Comparison of ENCODE assay signal across 35 mouse cellular contexts in the genomic region with DNA sequence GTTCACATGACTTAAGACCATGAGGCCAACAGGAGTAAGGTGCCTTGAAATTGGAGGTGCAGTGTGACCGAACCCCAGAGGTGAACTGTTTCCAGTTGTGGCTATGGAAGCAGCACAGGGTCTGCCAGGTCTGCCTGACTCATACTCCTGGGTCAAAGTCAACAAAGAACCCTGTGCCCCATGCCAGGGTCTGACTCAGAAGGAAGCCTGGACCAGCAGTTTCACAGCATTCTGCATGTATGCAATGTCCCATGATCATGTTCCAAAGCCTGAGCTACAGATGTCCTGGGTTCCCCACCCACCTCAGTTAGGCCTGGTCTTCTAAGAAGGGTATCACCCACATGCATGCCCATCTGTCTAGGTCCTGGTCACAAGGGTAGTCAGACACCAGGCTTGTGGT. TPM values are rescaled to one million over a fixed set of nuclear protein-coding genes. Genes with fewer than 3 reads are reported as not detected.
A peak's percentile ranks its signal among the peaks of the same experiment; 100 is the strongest.
DNase-seq lines count a peak whose midpoint lies in the region; ATAC-seq and TF ChIP-seq lines count a peak whose summit lies in the region.
"Had no signal": no experiment of that assay in that cellular context is flagged by ENCODE, and none has a peak within 500 bp of the region (broad histone marks: within the 10 kb centered on the region; RNA-seq: fewer than 3 reads in every experiment).

No protein-coding gene starts in this region.

- no peaks in the 10 kb centered on the region for H3K9me3 ChIP-seq in hindbrain, postnatal 0 days (ENCODE audit: low read length)
- H3K9me3 ChIP-seq: hindbrain, embryonic 12.5 days; limb, embryonic 10.5 days; limb, embryonic 15.5 days; liver, embryonic 15.5 days; megakaryocyte, embryonic 14.5 days; midbrain, embryonic 12.5 days; neural tube, embryonic 13.5 days had no signal

- H3K9ac ChIP-seq in hindbrain, postnatal 0 days (replicated peaks; ENCODE audit: low read length) = no peak overlapping the region
- H3K9ac ChIP-seq: hindbrain, embryonic 12.5 days; limb, embryonic 15.5 days; liver, embryonic 15.5 days; midbrain, embryonic 12.5 days; neural tube, embryonic 13.5 days had no signal

- 100% methylated on average over 1 of the region's 1 CpGs for WGBS in hindbrain, postnatal 0 days

- H3K36me3 ChIP-seq in hindbrain, postnatal 0 days (ENCODE audit: insufficient read depth, low read length) = peaks cover 36% of the 10 kb centered on the region

- intact Hi-C loops in gastrocnemius, adult 2 months (cut with DNase I) = no loop called here

- H3K27me3 ChIP-seq in hindbrain, postnatal 0 days (ENCODE audit: insufficient read depth, low read length) = no peaks in the 10 kb centered on the region
- H3K27me3 ChIP-seq: CH12.LX; hindbrain, embryonic 12.5 days; limb, embryonic 15.5 days; liver, embryonic 15.5 days; megakaryocyte, embryonic 14.5 days; midbrain, embryonic 12.5 days; neural tube, embryonic 13.5 days had no signal

- no peak for DNase-seq in gastrocnemius, adult 2 months
- no peak for DNase-seq in gastrocnemius, postnatal 25 days
- DNase-seq in MN1 (ENCODE audit: low spot score) = peak; percentile 55
- peak; percentile 41 for DNase-seq in adrenal gland, postnatal 25 days
- no peak for DNase-seq in hindbrain, postnatal 0 days (ENCODE audit: low spot score)
- no peak for DNase-seq in layer of hippocampus, adult 9-10 months (ENCODE audit: low spot score)
- DNase-seq in lung, adult 18-20 months = no peak
- DNase-seq: cerebellum, postnatal 36 days; heart, postnatal 36 days; kidney, adult 18-20 months; kidney, postnatal 36 days; layer of hippocampus, postnatal 36 days; lung, postnatal 36 days; right cerebral cortex, postnatal 4 days; thymus, postnatal 4 days had no signal

- H3K4me2 ChIP-seq in hindbrain, postnatal 0 days (ENCODE audit: low read depth, low read length) = no peak overlapping the region
- H3K4me2 ChIP-seq: heart, embryonic 11.5 days; hindbrain, embryonic 12.5 days; limb, embryonic 15.5 days; liver, embryonic 15.5 days; midbrain, embryonic 12.5 days; neural tube, embryonic 13.5 days had no signal

- peaks cover 2% of the 10 kb centered on the region; the same call in 1 of the 2 replicates for H3K4me1 ChIP-seq in hindbrain, postnatal 0 days (ENCODE audit: insufficient read depth, low read length)
- H3K4me1 ChIP-seq: hindbrain, embryonic 12.5 days; limb, embryonic 10.5 days; limb, embryonic 15.5 days; midbrain, embryonic 12.5 days had no signal

- H3K27ac ChIP-seq in gastrocnemius, adult 2 months = peak overlapping the region; percentile 83
- H3K27ac ChIP-seq in hindbrain, postnatal 0 days = no peak overlapping the region
- H3K27ac ChIP-seq: hindbrain, embryonic 12.5 days; layer of hippocampus, adult 2 months; limb, embryonic 10.5 days; limb, embryonic 15.5 days; liver, embryonic 15.5 days; midbrain, embryonic 12.5 days; neural tube, embryonic 13.5 days had no signal

- no peak overlapping the region for H3K4me3 ChIP-seq in gastrocnemius, adult 2 months
- no peak overlapping the region for H3K4me3 ChIP-seq in hindbrain, postnatal 0 days (ENCODE audit: low read length)
- H3K4me3 ChIP-seq: hindbrain, embryonic 12.5 days; layer of hippocampus, adult 2 months; limb, embryonic 10.5 days; limb, embryonic 15.5 days; liver, embryonic 15.5 days; megakaryocyte, embryonic 14.5 days; midbrain, embryonic 12.5 days; neural tube, embryonic 13.5 days had no signal

- no peak for ATAC-seq in hindbrain, postnatal 0 days
- ATAC-seq: forebrain, embryonic 14.5 days had no signal

- TF ChIP-seq CTCF in gastrocnemius, adult 2 months (IDR thresholded peaks at IDR 0.05) = no peak
- TF ChIP-seq CTCF in hindbrain, postnatal 0 days (IDR thresholded peaks at IDR 0.05; ENCODE audit: low read depth) = no peak

RNA-seq across cellular contexts. Expression of gene Slc7a5, which starts 18.2 kb away (rescaled TPM):
- total RNA-seq in gastrocnemius, adult 2 months (2021) = 1 to 10 TPM; 1.0 to 1.3 TPM
- 1 to 10 TPM; 1.8 to 2.0 TPM for total RNA-seq in gastrocnemius, postnatal 25 days (2021)
- 56.6 and 57.8 TPM in 2 replicates for total RNA-seq in adrenal gland, postnatal 25 days (2021)
- total RNA-seq in hindbrain, postnatal 0 days (2014; rRNA removed) = 148 and 163 TPM in 2 replicates
- polyA plus RNA-seq in hindbrain, postnatal 0 days (2015; fragmentation: Nextera tagmentation; extraction: Ambion mirVana) = 60.1 and 72.1 TPM in 2 replicates

RNA-seq across cellular contexts. Expression of gene Car5a, which starts 55.4 kb away (rescaled TPM):
- not detected for total RNA-seq in gastrocnemius, adult 2 months (2021)
- not detected for total RNA-seq in gastrocnemius, postnatal 25 days (2021)
- 1.6 TPM in 1 of 2 replicates, not detected in the other for total RNA-seq in adrenal gland, postnatal 25 days (2021)
- 0.42 TPM in 1 of 2 replicates, not detected in the other for total RNA-seq in hindbrain, postnatal 0 days (2014; rRNA removed)
- polyA plus RNA-seq in hindbrain, postnatal 0 days (2015; fragmentation: Nextera tagmentation; extraction: Ambion mirVana) = 0.23 and 0.50 TPM in 2 replicates
- total RNA-seq: gastrocnemius, postnatal 36 days; heart, adult 18-20 months; heart, postnatal 36 days; layer of hippocampus, adult 2 months; layer of hippocampus, postnatal 36 days; midbrain, postnatal 0 days had no signal
- polyA plus RNA-seq: C2C12; embryonic facial prominence, embryonic 11.5 days; heart, embryonic 11.5 days; heart, embryonic 16.5 days; kidney, embryonic 16.5 days; limb, embryonic 10.5 days; limb, embryonic 15.5 days; lung, embryonic 16.5 days; testis, adult 2 months had no signal

RNA-seq across cellular contexts. Expression of gene Klhdc4, which starts 59.9 kb away (rescaled TPM):
- total RNA-seq in gastrocnemius, adult 2 months (2021) = 10 to 100 TPM; 10.1 to 13.7 TPM
- 1 to 10 TPM; 8.1 to 9.1 TPM for total RNA-seq in gastrocnemius, postnatal 25 days (2021)
- 29.1 and 30.5 TPM in 2 replicates for total RNA-seq in adrenal gland, postnatal 25 days (2021)
- total RNA-seq in hindbrain, postnatal 0 days (2014; rRNA removed) = 25.2 and 32.5 TPM in 2 replicates
- polyA plus RNA-seq in hindbrain, postnatal 0 days (2015; fragmentation: Nextera tagmentation; extraction: Ambion mirVana) = 34.5 and 36.3 TPM in 2 replicates

Comparison
In these comparisons a context has a peak if more than half of its experiments do, and no peak if none do; other contexts are left out.
1. DNase-seq: peak in MN1 (single experiment) and adrenal gland, postnatal 25 days (single experiment); none in gastrocnemius, adult 2 months (single experiment), gastrocnemius, postnatal 25 days (single experiment), hindbrain, postnatal 0 days (single experiment), layer of hippocampus, adult 9-10 months (single experiment) and lung, adult 18-20 months (0 of 2).
2. RNA of gene Slc7a5, which starts 18.2 kb away (total RNA-seq): 148 to 163 TPM in hindbrain, postnatal 0 days and 56.6 to 57.8 TPM in adrenal gland, postnatal 25 days; 1.8 to 2.0 TPM in gastrocnemius, postnatal 25 days and 1.0 to 1.3 TPM in gastrocnemius, adult 2 months; every median in the first group is over 10 times any median in the second.